Mouse (Mus musculus) E14TG2a.4 (cell line): ENCODE data around the gene Itgb2l.
"Not testable (repeated sequence)": the region's sequence is repeated elsewhere in the genome, so short reads cannot be mapped to it uniquely, and the experiment has no call there.

Experiments
- H3K27me3 ChIP-seq: 2 replicates; pipeline ENCODE4 v1.6.1; 2014; ENCODE audit warnings: low read length, control low read depth; ENCODE audit not compliant: insufficient read depth
- H3K36me3 ChIP-seq: 2 replicates; pipeline ENCODE4 v1.6.1; 2014; ENCODE audit warnings: low read length, control low read depth; ENCODE audit not compliant: insufficient read depth
- H3K4me1 ChIP-seq: replicated peaks from 2 replicates; pipeline ENCODE4 v1.6.1; 2014; ENCODE audit warnings: low read depth, low read length, control low read depth
- H3K4me3 ChIP-seq: replicated peaks from 2 replicates; pipeline ENCODE4 v1.5.1; 2014; ENCODE audit warnings: mild to moderate bottlenecking, low read length
- H3K9me3 ChIP-seq: 2 replicates; pipeline ENCODE4 v1.6.1; 2014; ENCODE audit warnings: low read length, control low read depth
- CTCF ChIP-seq: conservative IDR thresholded peaks from 2 replicates; pipeline ENCODE4 v1.5.1; 2014; ENCODE audit warnings: low read length
- NANOG ChIP-seq: IDR thresholded peaks from 2 replicates; pipeline ENCODE4 v1.6.1; 2014; ENCODE audit warnings: borderline replicate concordance, low read length, mixed read lengths
- POU5F1 ChIP-seq: IDR thresholded peaks from 2 replicates; pipeline ENCODE4 v1.6.1; 2014; ENCODE audit warnings: low read length, borderline replicate concordance

Gene Itgb2l

DNA sequence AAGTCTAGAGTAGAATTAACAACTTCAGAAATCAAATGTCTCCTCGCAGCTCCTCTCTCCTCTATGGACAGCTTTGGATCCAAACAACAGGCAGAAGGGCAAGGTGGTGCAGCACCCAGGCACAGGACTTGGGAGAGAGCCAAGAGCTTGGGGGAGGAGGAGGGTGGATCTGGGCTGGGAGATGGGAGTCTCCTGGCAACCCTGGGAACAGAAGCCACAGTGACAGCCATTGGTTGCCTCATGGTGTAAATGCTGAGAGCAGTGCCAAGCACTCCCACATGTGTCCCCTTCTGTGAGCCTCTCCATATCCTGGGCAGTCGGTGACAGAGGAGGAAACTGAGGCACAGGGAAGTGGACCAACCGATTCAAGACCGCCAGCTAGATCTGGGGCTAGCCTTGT, 25.3 kb upstream of the Itgb2l start:
- no peaks in the 10 kb centered on the region for H3K36me3 ChIP-seq
- TF ChIP-seq POU5F1 = no peak
- no peak for TF ChIP-seq CTCF
- TF ChIP-seq NANOG = no peak
- H3K4me1 ChIP-seq = 0 out of 2 replicates have a peak, but pooled peaks cover 2% of the 10 kb centered on the region
- peaks cover 2% of the 10 kb centered on the region; the same call in 1 of the 2 replicates for H3K27me3 ChIP-seq
- H3K9me3 ChIP-seq = no peaks in the 10 kb centered on the region
- H3K4me3 ChIP-seq = no peak overlapping the region

DNA sequence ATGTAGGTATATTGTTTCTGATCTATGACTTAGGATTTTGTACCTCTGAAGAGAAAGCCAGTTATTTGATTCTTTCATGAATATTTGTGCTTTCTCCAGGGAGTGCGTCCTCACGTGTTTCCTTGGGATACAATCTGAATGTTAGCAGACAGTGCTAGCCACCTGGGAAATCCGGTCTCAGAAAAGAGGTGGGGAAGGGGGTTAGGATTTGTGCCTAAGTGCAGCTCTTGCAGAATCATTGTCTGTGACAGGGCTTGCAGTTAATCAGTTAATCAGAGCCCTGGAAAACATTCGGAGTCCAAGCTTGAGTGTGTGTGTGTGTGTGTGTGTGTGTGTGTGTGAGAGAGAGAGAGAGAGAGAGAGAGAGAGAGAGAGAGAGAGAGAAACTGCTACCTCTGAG, 24.6 kb upstream of the Itgb2l start:
- Histone ChIP-seq H3K4me1 (0 out of 2 replicates have a peak, but pooled peaks cover 2% of the 10 kb centered on the region), H3K9me3 (no peaks in the 10 kb centered on the region), H3K4me3 (no peak overlapping the region), H3K36me3 (no peaks in the 10 kb centered on the region), H3K27me3 (peaks cover 2% of the 10 kb centered on the region; the same call in 1 of the 2 replicates)
- TF ChIP-seq NANOG (no peak), POU5F1 (no peak), CTCF (no peak)

DNA sequence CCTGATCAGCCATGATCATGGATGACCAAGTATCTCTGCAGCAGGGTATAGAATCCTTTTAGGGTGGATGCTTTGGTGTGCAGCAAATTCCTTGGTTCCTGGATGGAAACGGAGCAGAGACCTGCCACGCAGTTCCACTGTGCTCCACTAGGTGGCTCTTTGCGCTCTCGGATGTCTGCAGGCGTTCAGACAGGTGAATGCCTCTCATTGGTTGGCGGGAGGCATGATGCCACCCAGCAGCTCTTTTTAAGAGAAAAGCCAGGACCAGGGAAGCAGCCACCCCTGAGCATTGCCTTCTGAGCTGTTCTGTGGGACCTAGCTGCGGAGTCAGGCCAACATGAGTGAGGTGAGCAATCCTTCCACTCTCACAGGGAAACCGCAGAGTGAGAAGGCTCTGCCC, 24.0 kb upstream of the Itgb2l start, which contains the start of gene Pcp4:
Gene Pcp4 (plus strand): TSS at position 162 of the 400 bp plus-strand sequence.
- Histone ChIP-seq H3K4me1 (0 out of 2 replicates have a peak, but pooled peaks cover 2% of the 10 kb centered on the region), H3K27me3 (peaks cover 2% of the 10 kb centered on the region; the same call in 1 of the 2 replicates), H3K4me3 (no peak within 1 kb of the TSS), H3K9me3 (no peaks in the 10 kb centered on the region), H3K36me3 (no peaks in the 10 kb centered on the region)
- TF ChIP-seq POU5F1 = no peak
- TF ChIP-seq CTCF = peak; percentile 100

DNA sequence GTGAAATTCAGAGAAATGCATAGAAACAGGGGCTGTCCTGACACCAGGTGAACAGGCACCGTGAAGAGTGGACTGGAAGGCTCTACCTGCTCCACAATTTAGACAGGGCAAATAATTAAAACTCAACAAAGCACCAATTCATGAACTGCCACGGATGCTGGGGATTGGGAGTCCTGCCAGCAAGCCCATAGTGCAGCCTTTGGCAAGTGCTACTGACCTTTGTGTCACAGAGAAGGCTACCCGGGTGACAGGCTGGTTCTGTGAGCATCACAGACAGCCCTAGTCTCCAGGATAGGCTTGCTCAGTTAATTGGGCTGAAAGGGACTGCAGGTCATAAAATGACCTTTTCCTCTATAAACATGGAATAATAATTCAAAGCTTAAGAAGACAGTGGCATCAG, 17.4 kb upstream of the Itgb2l start:
- no peaks in the 10 kb centered on the region for H3K4me1 ChIP-seq
- H3K27me3 ChIP-seq = 0 out of 2 replicates have a peak, but pooled peaks cover 3% of the 10 kb centered on the region
- TF ChIP-seq POU5F1 (no peak), NANOG (no peak), CTCF (no peak)
- no peaks in the 10 kb centered on the region for H3K9me3 ChIP-seq
- no peak overlapping the region for H3K4me3 ChIP-seq
- H3K36me3 ChIP-seq = no peaks in the 10 kb centered on the region

DNA sequence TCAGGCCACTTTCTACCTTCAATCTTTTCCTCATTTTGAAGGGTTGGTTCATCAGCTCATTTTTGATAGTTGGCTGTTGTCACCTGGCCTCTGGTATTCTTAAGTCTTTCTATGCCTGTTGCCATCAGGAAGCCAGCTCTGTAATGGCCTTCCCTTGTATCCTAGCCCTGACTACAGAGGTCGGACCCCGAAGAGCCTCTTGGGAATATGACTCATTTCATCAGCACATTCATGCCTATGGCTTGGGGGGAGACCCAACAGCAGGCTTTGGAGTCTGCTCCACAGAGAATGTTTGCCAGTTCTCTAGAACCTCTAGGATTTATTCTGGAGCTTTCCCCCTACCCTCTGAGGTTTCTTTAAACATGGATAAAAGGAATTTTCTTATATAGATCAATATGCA, 15.9 kb upstream of the Itgb2l start:
- TF ChIP-seq POU5F1 (no peak), NANOG (no peak), CTCF (no peak)

DNA sequence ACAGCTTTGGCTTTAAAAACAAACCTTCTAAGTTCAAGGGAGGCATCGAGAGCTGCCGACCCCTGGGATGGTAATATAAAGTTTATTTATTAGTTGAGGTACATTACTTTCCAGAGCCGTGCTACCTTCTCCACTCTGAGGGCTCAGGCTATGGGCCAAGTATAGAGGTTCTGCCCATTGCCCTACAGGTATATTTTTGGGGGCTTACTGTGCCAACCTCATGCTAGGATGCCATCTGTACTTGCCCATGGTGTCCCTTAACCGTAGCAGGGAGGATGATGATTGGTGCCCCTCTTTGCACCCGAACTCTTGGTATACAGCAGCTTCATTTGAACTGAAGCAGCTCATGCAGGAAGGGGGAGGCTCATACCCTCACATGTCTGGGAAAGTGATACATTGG, 14.2 kb upstream of the Itgb2l start:
- Histone ChIP-seq H3K9me3 (no peaks in the 10 kb centered on the region), H3K27me3 (0 out of 2 replicates have a peak, but pooled peaks cover 3% of the 10 kb centered on the region), H3K36me3 (no peaks in the 10 kb centered on the region), H3K4me3 (no peak overlapping the region), H3K4me1 (no peaks in the 10 kb centered on the region)
- TF ChIP-seq POU5F1 (no peak), CTCF (no peak), NANOG (no peak)

More for the DNA sequence above, 15.9 kb upstream of the Itgb2l start:
- Histone ChIP-seq H3K4me1 (no peaks in the 10 kb centered on the region), H3K36me3 (no peaks in the 10 kb centered on the region), H3K27me3 (0 out of 2 replicates have a peak, but pooled peaks cover 3% of the 10 kb centered on the region), H3K4me3 (no peak overlapping the region), H3K9me3 (no peaks in the 10 kb centered on the region)

DNA sequence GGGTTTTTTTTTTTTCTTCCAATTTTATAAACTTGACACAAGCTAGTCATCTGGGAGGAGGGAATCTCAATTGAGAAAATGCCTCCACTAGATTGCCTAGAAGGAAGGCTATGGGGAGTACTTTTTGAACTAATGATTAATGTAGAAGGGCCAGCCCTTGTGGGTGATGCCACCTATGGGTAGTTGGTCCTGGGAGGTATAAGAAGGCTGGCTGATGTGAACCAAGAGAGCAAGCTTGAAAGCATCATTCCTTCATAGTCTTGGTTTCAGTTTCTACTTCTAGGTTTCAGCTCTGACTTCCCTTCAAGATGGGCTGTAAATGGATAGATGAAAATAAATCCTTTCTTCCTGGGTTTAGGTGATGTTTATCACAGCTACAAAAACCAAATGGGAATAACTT, 10.7 kb upstream of the Itgb2l start:
- Histone ChIP-seq H3K36me3 (no peaks in the 10 kb centered on the region), H3K4me1 (no peaks in the 10 kb centered on the region), H3K27me3 (no peaks in the 10 kb centered on the region), H3K4me3 (no peak overlapping the region), H3K9me3 (peaks cover 19% of the 10 kb centered on the region)
- TF ChIP-seq CTCF = no peak
- TF ChIP-seq POU5F1 = no peak
- TF ChIP-seq NANOG = no peak

DNA sequence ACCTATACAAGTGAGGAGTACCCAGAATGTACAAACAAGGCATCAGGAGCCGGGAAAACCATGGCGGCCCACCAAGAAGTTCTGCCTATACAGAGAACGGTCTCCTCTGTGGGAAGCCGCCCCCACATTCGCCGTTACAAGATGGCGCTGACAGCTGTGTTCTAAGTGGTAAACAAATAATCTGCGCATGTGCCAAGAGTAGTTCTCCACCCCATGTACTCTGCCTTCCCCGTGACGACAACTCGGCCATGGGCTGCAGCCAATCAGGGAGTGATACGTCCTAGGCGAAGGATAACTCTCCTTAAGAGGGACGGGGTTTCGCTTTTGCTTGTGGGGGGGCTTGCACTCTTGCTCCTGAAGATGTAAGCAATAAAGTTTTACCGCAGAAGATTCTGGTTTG, 7.5 kb upstream of the Itgb2l start:
- H3K36me3 ChIP-seq, H3K4me1 ChIP-seq, H3K27me3 ChIP-seq, H3K4me3 ChIP-seq: not testable (repeated sequence)
- peaks cover 19% of the 10 kb centered on the region for H3K9me3 ChIP-seq

DNA sequence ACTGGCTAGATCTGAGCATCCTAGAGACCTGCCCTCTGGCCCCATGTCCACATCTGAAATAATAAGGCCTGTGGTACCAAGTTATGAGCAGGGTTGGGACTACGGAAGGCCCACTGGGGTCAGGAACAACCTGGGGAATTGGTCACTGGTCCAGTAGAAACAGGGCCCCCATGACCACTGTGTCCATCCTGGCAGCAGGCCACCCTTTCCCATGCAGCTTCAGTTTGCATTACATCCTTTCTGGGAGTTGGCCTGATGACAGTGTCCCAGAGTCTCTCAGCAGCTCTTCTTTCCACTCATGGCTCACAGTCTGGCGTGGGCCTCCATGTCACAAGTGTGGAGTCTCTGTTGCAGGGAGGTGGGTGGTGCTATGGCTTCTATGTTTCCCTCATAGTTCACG, 1.6 kb downstream of the Itgb2l start:
- H3K4me3 ChIP-seq = no peak overlapping the region
- TF ChIP-seq NANOG (no peak), POU5F1 (no peak), CTCF (no peak)
- no peaks in the 10 kb centered on the region for H3K27me3 ChIP-seq
- H3K4me1 ChIP-seq = no peaks in the 10 kb centered on the region
- peaks cover 11% of the 10 kb centered on the region for H3K9me3 ChIP-seq
- H3K36me3 ChIP-seq = no peaks in the 10 kb centered on the region
